Mouse (Mus musculus) urinary bladder, postnatal 4 days (tissue): Measurements from ENCODE around the gene Mmd2.

Experiments used
- DNase-seq, 2 experiments: peaks; one replicate each; pipeline ENCODE4 v3.0.0; 2021 to 2022; ENCODE audit warnings: low spot score in 2 of 2

Gene Mmd2

GRCm38 (mm10) chr5:142547066-142547465, 61.5 kb downstream of the Mmd2 start:
- no peak for DNase-seq

- no peak for DNase-seq
Measured at GRCm38 (mm10) chr5:142546344-142546743, 62.3 kb downstream of the Mmd2 start.

- no peak for DNase-seq
Measured at GRCm38 (mm10) chr5:142545014-142545795, 63.4 kb downstream of the Mmd2 start.

GRCm38 (mm10) chr5:142537286-142537685, 71.3 kb downstream of the Mmd2 start:
- DNase-seq: no peak

- no peak for DNase-seq
Measured at GRCm38 (mm10) chr5:142535388-142535787, 73.2 kb downstream of the Mmd2 start.

- no peak for DNase-seq
Measured at GRCm38 (mm10) chr5:142529915-142530314, 78.7 kb downstream of the Mmd2 start, which contains the start of gene Papolb. Papolb (minus strand) TSS chr5:142530076.

GRCm38 (mm10) chr5:142524711-142525464, 83.7 kb downstream of the Mmd2 start:
- no peak for DNase-seq

- no peak for DNase-seq
Measured at GRCm38 (mm10) chr5:142521195-142521866, 87.3 kb downstream of the Mmd2 start.

- DNase-seq: no peak
Measured at GRCm38 (mm10) chr5:142520360-142520759, 88.2 kb downstream of the Mmd2 start.

GRCm38 (mm10) chr5:142518973-142519372, 89.6 kb downstream of the Mmd2 start:
- no peak for DNase-seq
